Mouse (Mus musculus) inflammation-experienced regulatory T-cells, adult 16 weeks (primary cell): ENCODE results near the gene Dnah1. TPM values are rescaled to one million over a fixed set of nuclear protein-coding genes. Genes with fewer than 3 reads are reported as not detected.

Experiments
- polyA plus RNA-seq: library from polyadenylated mRNA; unstranded; fragments of 100-300 nt; shearing (Covaris generic); gene quantifications from one replicate; pipeline ENCODE4 v1.2.1, GENCODE M21; 2017

Dnah1 gene
- polyA plus RNA-seq = not detected

GRCm38 (mm10) chr14:31323849-31324792 is at the start of gene Dnah1:
Gene Dnah1 (minus strand): TSS chr14:31323896.

DNA sequence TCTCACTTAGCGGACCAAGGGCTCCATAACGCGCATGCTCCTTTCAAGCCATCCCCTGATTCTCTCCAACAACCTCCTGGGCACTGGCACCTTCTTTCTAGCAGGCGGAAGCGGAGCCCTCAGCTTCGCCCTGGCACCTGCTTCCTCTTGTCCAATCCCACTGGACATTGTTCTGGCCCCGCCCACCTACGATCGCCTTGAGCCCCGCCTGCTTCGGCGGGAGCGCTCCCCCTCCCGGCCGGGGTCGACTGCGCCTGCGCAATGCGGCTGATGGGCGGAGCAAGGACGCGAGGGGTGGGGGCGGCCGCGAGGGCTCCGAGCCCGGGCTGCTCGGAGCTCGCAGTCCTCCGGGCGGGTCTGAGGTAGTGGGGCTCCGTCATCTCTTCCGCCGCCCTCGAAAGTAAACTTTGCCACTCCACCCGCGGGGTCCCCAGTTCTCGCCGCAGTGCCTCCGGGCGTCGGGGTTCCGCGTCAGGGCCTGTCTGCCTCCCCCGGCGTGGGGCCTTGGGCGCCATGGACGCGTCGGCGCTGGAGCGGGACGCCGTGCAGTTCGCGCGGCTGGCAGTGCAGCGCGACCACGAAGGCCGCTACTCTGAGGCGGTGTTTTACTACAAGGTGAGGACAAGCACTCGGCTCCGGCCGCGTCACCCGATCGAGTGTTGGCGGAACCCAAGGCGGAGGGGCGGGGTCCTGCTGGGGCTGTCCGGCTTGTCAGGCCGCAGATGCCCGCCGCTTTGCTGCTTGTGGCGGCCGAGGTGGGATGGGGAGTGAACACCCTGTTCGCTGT is 12.9 kb upstream of the Dnah1 start, which contains the start of gene Capn7:
TSS of gene Capn7 (plus strand) at position 270 of the 787 bp plus-strand sequence.

GRCm38 (mm10) chr14:31251084-31251604 is 72.6 kb downstream of the Dnah1 start, which contains the start of the genes Phf7 and Bap1:
Gene Phf7 (minus strand): TSS chr14:31251317.
Gene Bap1 (plus strand): TSS chr14:31251450.

GRCm38 (mm10) chr14:31217666-31218065 is 106.0 kb downstream of the Dnah1 start, which contains the start of gene Sema3g:
Gene Sema3g (plus strand): TSS chr14:31217860.

DNA sequence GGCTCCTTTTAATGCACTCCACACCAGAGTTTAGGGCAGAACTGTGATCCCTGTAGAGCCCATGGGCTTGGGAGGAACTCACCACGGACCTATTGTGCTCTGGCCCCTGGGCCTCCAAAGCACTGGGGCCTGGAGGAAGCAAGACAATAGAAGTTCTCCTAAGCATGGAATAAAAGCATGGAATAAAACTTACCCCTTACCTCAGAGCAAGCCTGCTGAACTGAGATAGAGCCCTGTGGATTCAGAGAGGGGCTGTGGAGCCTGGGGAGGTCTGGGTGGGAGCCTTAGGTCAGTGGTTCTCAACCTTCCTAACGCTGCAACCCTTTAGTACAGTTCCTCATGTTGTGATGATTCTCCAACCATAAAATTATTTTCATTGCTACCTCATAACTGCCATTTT is 106.8 kb downstream of the Dnah1 start, which contains the start of gene Nisch:
TSS of gene Nisch (minus strand) at position 101 of the 400 bp plus-strand sequence.

Other genes starting within 250 kb of the Dnah1 start
- gene Smim4, start 194.9 kb downstream of the Dnah1 start, polyA plus RNA-seq = 60.7 TPM
- gene Nt5dc2, start 192.8 kb downstream of the Dnah1 start, polyA plus RNA-seq = 0.45 TPM
- 3.5 TPM for gene Stab1, start 155.3 kb downstream of the Dnah1 start, polyA plus RNA-seq
- not detected for gene Tnnc1, start 115.6 kb downstream of the Dnah1 start, polyA plus RNA-seq
- gene Nisch, start 107.0 kb downstream of the Dnah1 start, polyA plus RNA-seq = 201 TPM
- not detected for gene Sema3g, start 106.0 kb downstream of the Dnah1 start, polyA plus RNA-seq
- gene Phf7, start 72.6 kb downstream of the Dnah1 start, polyA plus RNA-seq = 15.6 TPM
- 112 TPM for gene Bap1, start 72.4 kb downstream of the Dnah1 start, polyA plus RNA-seq
- gene Capn7, start 12.7 kb upstream of the Dnah1 start, polyA plus RNA-seq = 32.2 TPM
- 40.5 TPM for gene Sh3bp5, start 112.2 kb upstream of the Dnah1 start, polyA plus RNA-seq
- gene Eaf1, start 170.5 kb upstream of the Dnah1 start, polyA plus RNA-seq = 38.0 TPM
- gene Mettl6, start 171.1 kb upstream of the Dnah1 start, polyA plus RNA-seq = 77.1 TPM